Mouse (Mus musculus): ENCODE data around the gene Lgals3bp.

The Lgals3bp gene

DNA sequence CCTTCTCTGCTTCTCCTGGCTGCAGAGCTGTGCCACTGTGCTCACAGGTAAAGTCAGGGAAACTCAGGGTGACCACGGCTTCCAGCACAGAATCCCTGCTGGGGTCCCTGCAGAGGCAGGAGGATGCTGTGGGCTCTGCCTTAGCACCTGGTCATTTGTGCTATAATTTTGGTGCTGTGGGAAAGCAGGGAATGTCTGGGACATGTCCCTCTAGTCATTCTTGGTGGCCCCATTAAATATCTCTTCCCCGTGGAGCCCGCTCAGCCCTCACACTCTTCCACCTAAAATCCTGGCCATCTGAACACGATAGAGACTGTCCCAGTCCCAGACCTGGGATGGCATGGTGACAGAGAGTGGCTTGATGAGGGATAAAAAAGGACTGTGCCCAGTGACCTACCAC is 37.9 kb downstream of the Lgals3bp start:
- DNase-seq (ENCODE audit: low read depth, low spot score): no peak

DNA sequence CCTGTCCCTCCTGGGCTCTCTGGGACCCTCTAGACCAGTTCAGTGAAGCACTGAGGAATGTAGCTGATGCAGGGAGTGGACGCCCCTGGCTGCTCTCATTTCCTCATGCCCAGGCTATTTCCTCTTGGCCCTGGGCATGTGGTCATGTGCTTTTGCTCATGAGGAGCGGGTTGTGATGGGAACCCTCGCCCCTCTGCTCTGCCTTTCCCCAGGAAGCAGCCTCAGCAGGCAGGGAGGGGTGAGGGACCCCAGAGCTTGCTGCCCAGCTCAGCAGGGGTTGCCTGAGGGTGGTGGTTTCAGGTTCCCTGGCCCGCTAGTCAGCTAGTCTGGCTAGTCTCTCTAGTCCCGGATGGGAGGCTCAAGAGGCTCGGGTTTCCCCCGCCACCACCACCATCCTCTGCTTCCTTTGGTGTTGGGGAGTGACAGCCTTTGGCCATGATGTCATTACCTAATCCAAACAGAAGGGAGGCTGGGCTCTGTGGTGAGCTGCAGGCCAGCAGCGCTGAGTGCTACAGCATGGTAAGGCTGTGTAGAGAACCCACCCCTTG is 38.8 kb downstream of the Lgals3bp start:
- peak; percentile 70 for DNase-seq (ENCODE audit: low read depth, low spot score)

DNA sequence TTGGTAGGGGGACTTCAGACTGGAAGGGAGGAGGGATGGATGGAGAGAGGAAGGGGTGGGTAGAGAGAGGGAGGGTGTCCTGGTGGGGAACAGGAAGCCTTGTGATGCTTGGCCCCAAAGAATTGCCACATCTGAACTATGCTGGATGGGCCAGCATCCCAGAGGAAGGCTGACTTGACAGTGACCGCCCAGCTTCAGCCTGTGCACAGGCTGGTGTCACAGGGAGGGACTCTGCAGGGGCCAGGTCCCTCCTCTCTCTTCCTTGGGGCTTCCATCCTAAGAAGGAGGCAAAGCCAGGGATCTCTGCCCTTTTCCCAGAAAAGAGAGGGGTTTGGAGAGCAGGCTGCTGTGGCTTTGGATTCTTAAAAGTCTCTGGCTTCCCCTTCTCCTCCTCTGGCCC is 39.4 kb downstream of the Lgals3bp start:
- no peak for DNase-seq (ENCODE audit: low read depth, low spot score)

DNA sequence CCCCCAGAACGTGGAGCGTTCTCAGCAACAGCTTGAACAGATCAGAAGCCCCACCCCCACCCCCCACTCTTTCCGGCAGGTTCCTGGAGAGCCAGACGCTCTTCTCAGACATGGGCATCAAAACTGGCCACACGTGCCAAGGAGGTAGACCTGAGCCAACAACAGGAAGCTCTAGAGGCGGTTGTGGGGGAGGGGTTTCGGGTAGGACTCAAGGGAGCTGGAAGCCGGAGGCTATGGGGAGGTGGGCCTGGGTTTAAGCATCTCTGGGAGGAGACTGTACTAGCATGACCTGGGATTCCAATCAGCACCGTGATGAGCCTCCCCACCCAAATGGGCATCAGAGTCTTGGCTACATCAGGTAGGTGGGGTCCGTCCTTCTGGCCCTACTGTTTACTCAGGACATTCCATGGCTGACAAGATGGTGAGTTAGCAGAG is 41.0 kb downstream of the Lgals3bp start:
- DNase-seq (ENCODE audit: low read depth, low spot score): no peak

DNA sequence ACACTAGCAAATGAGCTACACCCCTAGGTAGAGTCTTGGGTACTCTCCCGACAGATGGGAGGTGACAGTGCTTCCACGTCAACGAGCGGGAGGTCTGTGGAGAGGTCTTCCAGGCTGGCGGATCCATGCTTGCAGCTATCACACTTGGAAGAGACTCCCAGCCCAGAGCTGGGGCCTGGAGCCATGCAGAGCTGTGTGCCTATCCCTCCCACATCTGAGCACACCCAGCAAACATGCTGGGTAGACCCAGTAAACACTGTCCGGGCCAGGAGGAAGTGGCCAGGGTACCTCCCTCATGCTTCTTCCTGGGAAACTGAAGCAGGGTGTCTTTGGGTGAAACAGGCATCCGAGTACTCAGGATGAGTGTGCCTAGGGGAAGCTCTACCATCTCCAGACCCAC is 41.4 kb downstream of the Lgals3bp start:
- no peak for DNase-seq (ENCODE audit: low read depth, low spot score)

DNA sequence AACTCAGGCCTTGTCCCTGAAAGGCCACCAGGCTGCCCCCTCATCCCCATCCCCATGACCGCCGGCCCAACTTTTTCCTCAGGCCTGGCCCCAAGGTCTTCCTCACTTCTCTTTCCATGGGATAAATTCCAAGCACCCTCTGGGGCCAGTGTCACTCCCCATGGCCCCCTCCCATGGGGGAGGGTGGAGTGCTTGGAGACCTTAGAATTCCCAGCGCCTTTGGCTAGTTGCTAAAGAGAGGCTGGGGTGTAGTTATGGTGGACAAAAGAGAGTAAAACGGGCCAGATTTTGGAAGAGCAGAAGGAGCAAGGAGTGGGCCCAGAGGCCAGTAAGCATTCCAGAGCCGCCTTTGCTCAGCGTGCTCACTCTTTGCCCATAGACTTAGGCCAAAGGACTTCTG is 46.3 kb downstream of the Lgals3bp start, which contains the start of gene Timp2:
Timp2 (minus strand) TSS at position 101 of the 400 bp plus-strand sequence.
- DNase-seq (ENCODE audit: low read depth, low spot score): no peak

DNA sequence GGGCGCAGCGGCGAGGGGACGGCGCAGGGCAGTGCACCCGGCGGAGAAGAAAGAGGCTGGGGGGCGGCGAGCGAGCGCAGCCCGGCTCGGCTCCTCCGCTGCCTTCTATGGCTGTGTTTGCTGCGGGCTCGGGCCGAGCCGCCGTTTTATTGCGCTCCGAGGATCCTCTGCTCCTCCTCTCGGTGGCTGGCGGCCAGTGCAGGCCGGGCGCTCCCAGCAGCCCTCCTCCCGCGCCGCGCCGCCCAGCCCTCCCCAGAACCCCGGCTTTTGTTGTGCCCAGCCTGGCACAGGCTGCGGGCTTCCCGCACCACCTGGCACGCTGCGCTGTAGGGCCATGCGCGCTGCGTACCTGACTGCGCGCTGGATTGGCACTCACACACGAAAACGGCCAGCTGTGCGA is 46.7 kb downstream of the Lgals3bp start:
- DNase-seq (ENCODE audit: low read depth, low spot score): peak; percentile 81

DNA sequence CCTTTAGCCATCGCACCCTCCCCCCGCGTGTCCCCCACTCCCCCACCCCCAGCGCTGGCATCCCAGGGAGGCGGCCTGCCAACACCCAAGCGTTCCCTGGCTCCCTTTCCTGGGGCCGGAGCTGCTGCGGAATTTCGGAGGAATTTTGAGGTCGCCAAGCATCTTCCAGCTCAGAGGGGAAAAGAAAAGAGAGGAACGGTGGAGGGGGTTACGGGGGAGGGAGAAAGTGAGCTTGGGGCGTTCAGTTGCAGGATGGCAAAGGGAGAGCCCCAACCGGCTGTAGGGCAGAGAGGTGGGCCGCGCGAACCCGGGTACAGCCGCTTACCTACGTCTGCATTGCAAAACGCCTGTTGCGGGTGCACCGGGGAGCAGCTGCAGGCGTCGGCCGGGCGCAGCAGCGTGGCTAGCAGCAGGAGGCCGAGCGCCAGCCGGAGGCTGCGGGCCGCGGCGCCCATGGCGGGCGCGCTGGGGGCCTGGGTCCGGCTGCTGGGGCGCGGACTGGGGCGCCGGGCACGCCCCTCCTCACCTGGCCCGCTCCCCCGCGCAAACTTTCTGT is 47.2 kb downstream of the Lgals3bp start:
- no peak for DNase-seq (ENCODE audit: low read depth, low spot score)

DNA sequence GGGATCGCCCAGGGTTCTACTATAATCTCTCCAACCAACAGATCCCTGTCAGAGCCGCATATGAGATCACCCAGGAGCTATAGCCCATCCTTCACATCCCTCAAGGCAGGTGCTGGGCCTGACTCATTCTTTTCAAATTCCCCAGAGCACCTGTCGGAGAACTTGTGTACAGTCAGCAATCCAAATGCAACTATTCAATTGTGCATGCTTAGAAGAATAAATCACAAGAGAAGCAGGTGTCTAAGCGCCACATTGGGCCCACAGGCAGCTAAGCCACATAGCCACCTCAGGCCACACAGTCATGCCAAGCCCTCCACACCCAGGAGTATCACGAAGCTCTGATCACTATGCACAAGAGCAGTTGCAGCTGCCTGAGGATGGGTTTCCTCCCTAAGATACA is 52.4 kb downstream of the Lgals3bp start:
- no peak for DNase-seq (ENCODE audit: low read depth, low spot score)

DNA sequence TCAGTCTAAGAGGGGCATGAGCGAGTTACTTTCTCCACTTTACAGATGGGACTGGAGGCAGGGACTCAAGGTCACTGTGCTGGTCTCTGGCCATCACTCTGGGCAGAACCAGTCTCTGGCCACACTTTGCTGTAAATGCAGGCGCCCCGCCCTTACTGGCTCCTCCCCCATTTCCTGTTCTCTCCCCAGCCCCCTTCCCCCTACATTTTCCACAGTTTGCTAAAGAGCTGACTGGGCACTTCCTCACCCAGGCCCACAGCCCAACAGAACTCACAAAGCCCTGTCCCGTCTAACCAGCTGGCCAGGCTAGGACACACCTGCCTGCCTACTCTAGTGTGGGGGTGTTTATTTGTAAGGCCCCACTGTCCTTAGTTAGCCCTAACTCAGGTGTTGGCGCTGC is 53.0 kb downstream of the Lgals3bp start:
- DNase-seq (ENCODE audit: low read depth, low spot score): no peak

DNA sequence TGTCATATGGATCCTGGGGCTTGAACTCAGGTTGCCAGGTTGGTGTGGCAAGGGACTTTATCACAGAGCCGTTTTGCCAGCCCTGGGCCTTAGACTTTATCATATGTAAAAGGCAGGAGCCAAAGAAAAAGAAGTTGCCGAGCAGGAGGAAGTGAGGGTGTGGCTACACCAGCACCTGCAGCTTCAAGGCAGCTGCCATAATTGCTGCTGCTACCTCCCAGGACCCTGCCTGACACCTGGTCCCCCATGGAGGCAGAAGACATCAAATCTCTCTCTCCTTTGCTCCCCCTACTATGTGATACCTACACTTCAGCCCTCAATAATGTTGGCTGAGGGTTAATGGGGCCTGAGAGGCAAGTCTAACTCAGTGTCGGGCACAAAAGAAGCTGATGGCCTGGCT is 53.5 kb downstream of the Lgals3bp start:
- no peak for DNase-seq (ENCODE audit: low read depth, low spot score)

DNA sequence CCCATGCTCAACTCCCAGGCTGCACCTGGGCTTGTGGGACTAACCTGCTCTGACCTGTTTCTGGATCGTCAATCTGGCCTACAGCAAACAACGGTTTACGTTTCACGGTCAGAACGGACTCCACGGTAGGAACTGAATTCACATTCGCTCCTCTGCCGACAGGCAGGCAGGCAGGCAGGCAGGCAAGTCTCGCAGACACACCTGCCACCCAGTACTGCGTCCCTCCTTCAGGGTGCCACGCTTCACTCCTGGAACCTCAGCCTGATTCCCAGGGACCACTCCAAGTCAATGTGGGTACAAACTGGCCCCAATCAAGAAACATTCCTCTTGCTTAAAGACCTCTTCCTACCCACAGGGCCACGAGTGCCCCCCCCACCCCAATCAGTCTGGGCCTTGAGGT is 54.0 kb downstream of the Lgals3bp start:
- no peak for DNase-seq (ENCODE audit: low read depth, low spot score)

DNA sequence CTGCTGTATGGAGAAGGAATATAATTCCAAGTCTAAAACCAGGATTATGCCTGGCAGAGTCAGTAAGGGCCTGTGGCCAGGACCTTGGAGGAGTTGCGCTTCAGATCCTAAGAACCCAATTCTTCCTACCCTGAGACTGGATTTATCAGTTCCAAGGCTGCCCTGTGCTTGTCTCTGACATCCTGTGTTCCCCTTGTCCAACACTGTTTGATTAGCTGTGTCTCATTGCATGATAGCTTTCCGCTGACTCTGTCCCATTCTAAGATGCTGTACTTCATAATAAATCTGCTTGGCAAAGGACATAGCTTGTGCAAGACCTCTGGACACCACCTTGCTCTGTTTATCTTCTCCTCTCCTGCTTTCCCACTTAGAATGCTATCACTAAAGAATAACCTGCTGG is 54.5 kb downstream of the Lgals3bp start:
- DNase-seq (ENCODE audit: low read depth, low spot score): no peak

DNA sequence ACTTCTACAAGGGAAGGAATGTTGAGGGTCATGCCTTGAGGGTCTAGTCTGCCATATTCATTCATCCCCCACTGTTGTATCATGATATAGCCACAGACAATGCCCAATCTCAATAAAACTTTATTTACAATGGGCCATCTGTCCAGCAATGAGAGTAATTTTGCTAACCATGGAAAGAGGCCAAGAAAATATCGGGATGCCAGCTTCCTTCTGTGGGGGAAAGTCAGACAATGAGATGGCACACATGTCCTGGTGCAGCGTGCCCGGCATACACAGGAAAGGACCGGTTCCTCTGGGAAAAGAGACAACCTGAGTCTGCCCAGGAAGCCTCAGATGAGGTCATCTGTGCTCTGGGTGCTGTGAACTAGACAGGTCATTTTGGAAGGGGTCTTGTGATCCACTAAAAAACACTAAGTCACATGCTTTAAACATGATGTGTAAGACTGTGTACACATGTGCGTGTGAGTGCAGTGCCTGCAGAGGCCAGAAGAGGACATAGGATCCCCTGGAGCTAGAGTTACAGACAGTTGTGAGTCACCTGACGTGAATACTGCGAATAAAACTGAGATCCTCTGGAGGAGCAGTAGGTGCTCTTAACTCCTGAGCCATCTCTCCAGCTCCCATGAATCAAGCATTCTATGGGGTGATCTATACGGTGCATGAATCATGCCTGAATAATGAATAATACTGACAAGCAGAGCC is 55.3 kb downstream of the Lgals3bp start:
- no peak for DNase-seq (ENCODE audit: low read depth, low spot score)

DNA sequence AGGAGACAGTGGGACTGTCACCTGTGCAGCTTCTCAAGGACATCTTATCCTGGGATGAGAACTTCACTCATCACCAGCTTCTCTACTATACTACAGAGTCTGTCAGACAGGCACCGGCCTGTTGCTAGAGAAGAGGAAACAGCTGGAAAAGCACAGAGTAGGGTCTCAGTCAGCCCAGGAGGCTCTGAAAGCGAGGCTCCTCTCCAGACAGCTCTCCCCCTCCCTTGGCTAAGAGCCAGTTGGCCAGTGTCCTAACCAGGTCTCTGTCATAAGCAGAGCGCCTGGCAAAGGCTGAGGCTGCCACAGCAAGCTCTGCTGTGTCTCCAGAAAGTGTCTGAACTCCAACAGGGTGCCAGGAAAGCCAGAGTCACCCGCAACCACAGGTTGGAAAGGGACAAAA is 56.2 kb downstream of the Lgals3bp start:
- no peak for DNase-seq (ENCODE audit: low read depth, low spot score)

DNA sequence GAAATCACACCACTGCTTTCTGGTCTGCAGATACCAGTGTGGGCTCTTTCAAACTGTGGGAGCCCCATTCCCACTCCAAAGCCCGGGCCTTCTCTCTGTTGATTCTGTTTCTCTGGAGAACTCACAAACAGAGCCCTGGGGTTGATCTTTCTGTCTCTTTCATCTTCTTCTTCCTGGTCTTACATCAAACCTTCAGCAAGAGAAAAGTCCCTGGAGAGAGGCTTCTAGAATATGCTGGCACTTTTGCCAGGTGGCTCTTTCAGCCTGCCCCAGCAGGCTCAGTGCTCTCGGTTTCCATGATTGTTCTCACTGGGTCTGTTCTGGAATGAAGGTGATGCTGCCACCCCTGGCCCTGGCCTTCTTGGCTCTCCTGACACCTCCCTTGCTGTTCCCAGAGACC is 58.3 kb downstream of the Lgals3bp start:
- no peak for DNase-seq (ENCODE audit: low read depth, low spot score)
